Mouse (Mus musculus) limb, embryonic 15.5 days (tissue): ENCODE measurements around the gene Lrp8. TPM values are rescaled to one million over a fixed set of nuclear protein-coding genes. Genes with fewer than 3 reads are reported as not detected.

ENCODE experiments used
- polyA plus RNA-seq: library from polyadenylated mRNA; unstranded; fragments of >200 nt; fragmentation: Nextera tagmentation; extraction: Ambion mirVana; gene quantifications from 2 replicates; pipeline ENCODE4 v1.2.1, GENCODE M21; 2015

The Lrp8 gene
- polyA plus RNA-seq, 1 experiment from 2014 or later: 2.5 TPM

Other genes starting within 250 kb of the Lrp8 start
- 0.14 TPM in 1 of 2 replicates, not detected in the other for gene Dmrtb1, start 118.0 kb upstream of the Lrp8 start, polyA plus RNA-seq
- gene Magoh, start 77.5 kb downstream of the Lrp8 start, polyA plus RNA-seq: 145 and 174 TPM in 2 replicates
- gene 0610037L13Rik, start 87.6 kb downstream of the Lrp8 start, polyA plus RNA-seq: 152 and 153 TPM in 2 replicates
- 29.8 and 32.3 TPM in 2 replicates for gene Cpt2, start 121.3 kb downstream of the Lrp8 start, polyA plus RNA-seq
- gene Slc1a7, start 166.1 kb downstream of the Lrp8 start, polyA plus RNA-seq: 0.05 and 0.10 TPM in 2 replicates